Comparison of ENCODE assay signal across 13 mouse cellular contexts in genomic region chr5:137686127-137686790, GRCm38 (mm10). TPM values are rescaled to one million over a fixed set of nuclear protein-coding genes. Genes with fewer than 3 reads are reported as not detected.
DNase-seq lines count a peak whose midpoint lies in the region; ATAC-seq and TF ChIP-seq lines count a peak whose summit lies in the region.
"Had no signal": no experiment of that assay in that cellular context is flagged by ENCODE, and none has a peak within 500 bp of the region (broad histone marks: within the 10 kb centered on the region; RNA-seq: fewer than 3 reads in every experiment).

No protein-coding gene starts in this region.

- H3K4me3 ChIP-seq in forebrain, embryonic 12.5 days (replicated peaks): no peak overlapping the region
- H3K4me3 ChIP-seq in forebrain, embryonic 16.5 days (replicated peaks; ENCODE audit: low read length): no peak overlapping the region
- H3K4me3 ChIP-seq in bone marrow, adult 2 months (replicated peaks; ENCODE audit: control insufficient read depth, low read depth, low read length): peak overlapping the region; percentile 25
- H3K4me3 ChIP-seq in liver, embryonic 15.5 days (replicated peaks): peak overlapping the region; percentile 45
- no peak overlapping the region for H3K4me3 ChIP-seq in embryonic facial prominence, embryonic 10.5 days
- H3K4me3 ChIP-seq in kidney, embryonic 14.5 days (ENCODE audit: low read length): no peak overlapping the region
- H3K4me3 ChIP-seq: hindbrain, embryonic 15.5 days; lung, embryonic 15.5 days; neural tube, embryonic 13.5 days had no signal

- no peak overlapping the region for H3K4me2 ChIP-seq in forebrain, embryonic 12.5 days
- no peak overlapping the region for H3K4me2 ChIP-seq in forebrain, embryonic 16.5 days (ENCODE audit: low read length)
- peak overlapping the region; percentile 89 for H3K4me2 ChIP-seq in liver, embryonic 15.5 days
- H3K4me2 ChIP-seq in kidney, embryonic 14.5 days (replicated peaks; ENCODE audit: low read depth, low read length): no peak overlapping the region
- H3K4me2 ChIP-seq: hindbrain, embryonic 15.5 days; lung, embryonic 15.5 days; neural tube, embryonic 13.5 days had no signal

- no peak for TF ChIP-seq POLR2A in bone marrow, adult 2 months (IDR thresholded peaks at IDR 0.05; ENCODE audit: borderline replicate concordance, control insufficient read depth, low read depth, low read length)

- peak; percentile 82 to 86 for DNase-seq in spleen, postnatal 4 days (ENCODE audit: low spot score in 2 of 2)
- no peak for DNase-seq in embryonic facial prominence, embryonic 10.5 days (ENCODE audit: low spot score)
- DNase-seq: adrenal gland, adult 2 months had no signal

- H3K36me3 ChIP-seq in forebrain, embryonic 12.5 days (replicated peaks): peaks cover 4% of the 10 kb centered on the region; the same call in 1 of the 2 replicates
- H3K36me3 ChIP-seq in forebrain, embryonic 16.5 days (ENCODE audit: control insufficient read depth, insufficient read depth): no peaks in the 10 kb centered on the region
- H3K36me3 ChIP-seq in liver, embryonic 15.5 days (replicated peaks): peaks cover 13% of the 10 kb centered on the region
- peaks cover 11% of the 10 kb centered on the region for H3K36me3 ChIP-seq in embryonic facial prominence, embryonic 10.5 days (replicated peaks)
- no peaks in the 10 kb centered on the region for H3K36me3 ChIP-seq in kidney, embryonic 14.5 days (ENCODE audit: control insufficient read depth, insufficient read depth, low read length)
- H3K36me3 ChIP-seq: hindbrain, embryonic 15.5 days; lung, embryonic 15.5 days; neural tube, embryonic 13.5 days had no signal

- H3K27ac ChIP-seq in forebrain, embryonic 12.5 days: 0 out of 2 replicates have a peak overlapping the region, but pooled peaks have one; percentile 31
- no peak overlapping the region for H3K27ac ChIP-seq in forebrain, embryonic 16.5 days (ENCODE audit: low read length)
- H3K27ac ChIP-seq in bone marrow, adult 2 months (ENCODE audit: control insufficient read depth, insufficient read depth, low read depth, low read length, poor library complexity): peak overlapping the region; percentile 83
- peak overlapping the region; percentile 97 for H3K27ac ChIP-seq in liver, embryonic 15.5 days (replicated peaks)
- no peak overlapping the region; the same call in 1 of the 2 replicates for H3K27ac ChIP-seq in embryonic facial prominence, embryonic 10.5 days (replicated peaks)
- no peak overlapping the region for H3K27ac ChIP-seq in kidney, embryonic 14.5 days (ENCODE audit: low read depth, low read length)
- H3K27ac ChIP-seq: hindbrain, embryonic 15.5 days; lung, embryonic 15.5 days; neural tube, embryonic 13.5 days had no signal

- H3K9me3 ChIP-seq in forebrain, embryonic 12.5 days: no peaks in the 10 kb centered on the region
- no peaks in the 10 kb centered on the region for H3K9me3 ChIP-seq in forebrain, embryonic 16.5 days (ENCODE audit: control insufficient read depth, low read length)
- H3K9me3 ChIP-seq in liver, embryonic 15.5 days (replicated peaks): no peaks in the 10 kb centered on the region
- no peaks in the 10 kb centered on the region for H3K9me3 ChIP-seq in embryonic facial prominence, embryonic 10.5 days
- H3K9me3 ChIP-seq in kidney, embryonic 14.5 days (ENCODE audit: control insufficient read depth, low read length): no peaks in the 10 kb centered on the region
- H3K9me3 ChIP-seq: hindbrain, embryonic 15.5 days; lung, embryonic 15.5 days; neural tube, embryonic 13.5 days had no signal

- WGBS in forebrain, embryonic 12.5 days: 85% methylated on average over 6 of the region's 6 CpGs
- 81% methylated on average over 6 of the region's 6 CpGs for WGBS in forebrain, embryonic 16.5 days
- WGBS in bone marrow, adult 2 months: 30% methylated on average over 6 of the region's 6 CpGs
- 14% methylated on average over 6 of the region's 6 CpGs for WGBS in liver, embryonic 15.5 days (ENCODE audit: insufficient replicate concordance)
- 79% methylated on average over 6 of the region's 6 CpGs for WGBS in embryonic facial prominence, embryonic 10.5 days
- WGBS in kidney, embryonic 14.5 days: 81% methylated on average over 6 of the region's 6 CpGs

- H3K27me3 ChIP-seq in forebrain, embryonic 12.5 days: peaks cover 16% of the 10 kb centered on the region; the same call in 1 of the 2 replicates
- H3K27me3 ChIP-seq in forebrain, embryonic 16.5 days (replicated peaks; ENCODE audit: control insufficient read depth, insufficient read depth, low read length): no peaks in the 10 kb centered on the region
- no peaks in the 10 kb centered on the region for H3K27me3 ChIP-seq in liver, embryonic 15.5 days
- H3K27me3 ChIP-seq in embryonic facial prominence, embryonic 10.5 days (replicated peaks; ENCODE audit: low read depth, poor library complexity, severe bottlenecking): peaks cover 22% of the 10 kb centered on the region
- no peaks in the 10 kb centered on the region for H3K27me3 ChIP-seq in kidney, embryonic 14.5 days (ENCODE audit: control insufficient read depth, insufficient read depth, low read length)
- H3K27me3 ChIP-seq: CH12.LX; hindbrain, embryonic 15.5 days; lung, embryonic 15.5 days; neural tube, embryonic 13.5 days had no signal

- no peak for TF ChIP-seq CTCF in bone marrow, adult 2 months (IDR thresholded peaks at IDR 0.05; ENCODE audit: control insufficient read depth, insufficient read depth, low read length)

- H3K9ac ChIP-seq in forebrain, embryonic 12.5 days: no peak overlapping the region
- H3K9ac ChIP-seq in forebrain, embryonic 16.5 days (replicated peaks; ENCODE audit: low read depth, low read length): no peak overlapping the region
- peak overlapping the region; percentile 63 for H3K9ac ChIP-seq in liver, embryonic 15.5 days
- no peak overlapping the region for H3K9ac ChIP-seq in kidney, embryonic 14.5 days (ENCODE audit: low read depth, low read length)
- H3K9ac ChIP-seq: hindbrain, embryonic 15.5 days; lung, embryonic 15.5 days; neural tube, embryonic 13.5 days had no signal

- peaks cover 29% of the 10 kb centered on the region for H3K4me1 ChIP-seq in forebrain, embryonic 12.5 days
- peaks cover 22% of the 10 kb centered on the region for H3K4me1 ChIP-seq in forebrain, embryonic 16.5 days (replicated peaks; ENCODE audit: control insufficient read depth, insufficient read depth, low read length)
- H3K4me1 ChIP-seq in bone marrow, adult 2 months (ENCODE audit: control insufficient read depth, insufficient read depth, low read length): peaks cover 7% of the 10 kb centered on the region
- peaks cover 80% of the 10 kb centered on the region for H3K4me1 ChIP-seq in liver, embryonic 15.5 days (replicated peaks)
- H3K4me1 ChIP-seq in embryonic facial prominence, embryonic 10.5 days: peaks cover 19% of the 10 kb centered on the region
- H3K4me1 ChIP-seq in kidney, embryonic 14.5 days (ENCODE audit: control insufficient read depth, insufficient read depth, low read length): peaks cover 11% of the 10 kb centered on the region

- ATAC-seq in forebrain, embryonic 12.5 days (ENCODE audit: low FRiP score): no peak
- ATAC-seq in forebrain, embryonic 16.5 days: no peak
- peak; percentile 86 for ATAC-seq in liver, embryonic 15.5 days (ENCODE audit: insufficient read depth)
- ATAC-seq in kidney, embryonic 14.5 days (ENCODE audit: low FRiP score, low TSS enrichment): no peak
- ATAC-seq in activated CD4-positive, CD25-positive, alpha-beta regulatory T cell, adult 4 months: no peak

RNA-seq across cellular contexts. Expression of gene Agfg2, which starts 1.7 kb away (rescaled TPM):
- 28.2 and 31.1 TPM in 2 replicates for polyA plus RNA-seq in forebrain, embryonic 12.5 days (2016; fragmentation: Nextera tagmentation; extraction: Ambion mirVana)
- polyA plus RNA-seq in forebrain, embryonic 16.5 days (2015; fragmentation: Nextera tagmentation; extraction: Ambion mirVana): 19.4 and 21.2 TPM in 2 replicates
- polyA plus RNA-seq in bone marrow, adult 2 months (2011; ENCODE audit: insufficient read depth, insufficient read length, low replicate concordance, missing spikeins): 33.1 and 50.5 TPM in 2 replicates
- 35.3 and 35.6 TPM in 2 replicates for polyA plus RNA-seq in liver, embryonic 15.5 days (2015; fragmentation: Nextera tagmentation; extraction: Ambion mirVana)
- polyA plus RNA-seq in embryonic facial prominence, embryonic 10.5 days (2016; fragmentation: Nextera tagmentation; extraction: Ambion mirVana): 21.3 and 23.0 TPM in 2 replicates
- 14.4 and 14.8 TPM in 2 replicates for polyA plus RNA-seq in kidney, embryonic 14.5 days (2014; fragmentation: Nextera tagmentation; extraction: Ambion mirVana)
- 10 to 100 TPM; 15.8 to 20.1 TPM for polyA plus RNA-seq in activated CD4-positive, CD25-positive, alpha-beta regulatory T cell, adult 4 months (2017; shearing (Covaris generic))

RNA-seq across cellular contexts. Expression of gene Irs3, which starts 40.7 kb away (rescaled TPM):
- not detected in 2 replicates for polyA plus RNA-seq in forebrain, embryonic 12.5 days (2016; fragmentation: Nextera tagmentation; extraction: Ambion mirVana)
- 0.09 TPM in 1 of 2 replicates, not detected in the other for polyA plus RNA-seq in forebrain, embryonic 16.5 days (2015; fragmentation: Nextera tagmentation; extraction: Ambion mirVana)
- polyA plus RNA-seq in bone marrow, adult 2 months (2011; ENCODE audit: insufficient read depth, insufficient read length, low replicate concordance, missing spikeins): 0.77 TPM in 1 of 2 replicates, not detected in the other
- polyA plus RNA-seq in liver, embryonic 15.5 days (2015; fragmentation: Nextera tagmentation; extraction: Ambion mirVana): 0.07 TPM in 1 of 2 replicates, not detected in the other
- 0.16 and 0.34 TPM in 2 replicates for polyA plus RNA-seq in embryonic facial prominence, embryonic 10.5 days (2016; fragmentation: Nextera tagmentation; extraction: Ambion mirVana)
- 0.43 and 0.84 TPM in 2 replicates for polyA plus RNA-seq in kidney, embryonic 14.5 days (2014; fragmentation: Nextera tagmentation; extraction: Ambion mirVana)
- polyA plus RNA-seq in activated CD4-positive, CD25-positive, alpha-beta regulatory T cell, adult 4 months (2017; shearing (Covaris generic)): not detected

RNA-seq across cellular contexts. Expression of gene Sap25, which starts 45.1 kb away (rescaled TPM):
- polyA plus RNA-seq in forebrain, embryonic 12.5 days (2016; fragmentation: Nextera tagmentation; extraction: Ambion mirVana): 9.0 and 10.5 TPM in 2 replicates
- polyA plus RNA-seq in forebrain, embryonic 16.5 days (2015; fragmentation: Nextera tagmentation; extraction: Ambion mirVana): 5.2 and 10.4 TPM in 2 replicates
- 65.6 and 161 TPM in 2 replicates for polyA plus RNA-seq in bone marrow, adult 2 months (2011; ENCODE audit: insufficient read depth, insufficient read length, low replicate concordance, missing spikeins)
- 3.6 and 4.6 TPM in 2 replicates for polyA plus RNA-seq in liver, embryonic 15.5 days (2015; fragmentation: Nextera tagmentation; extraction: Ambion mirVana)
- 9.0 and 9.2 TPM in 2 replicates for polyA plus RNA-seq in embryonic facial prominence, embryonic 10.5 days (2016; fragmentation: Nextera tagmentation; extraction: Ambion mirVana)
- 9.3 and 10.1 TPM in 2 replicates for polyA plus RNA-seq in kidney, embryonic 14.5 days (2014; fragmentation: Nextera tagmentation; extraction: Ambion mirVana)
- polyA plus RNA-seq in activated CD4-positive, CD25-positive, alpha-beta regulatory T cell, adult 4 months (2017; shearing (Covaris generic)): 10 to 100 TPM; 30.0 to 32.3 TPM

RNA-seq across cellular contexts. Expression of gene Nyap1, which starts 55.1 kb away (rescaled TPM):
- 19.5 and 22.6 TPM in 2 replicates for polyA plus RNA-seq in forebrain, embryonic 12.5 days (2016; fragmentation: Nextera tagmentation; extraction: Ambion mirVana)
- 52.3 and 59.8 TPM in 2 replicates for polyA plus RNA-seq in forebrain, embryonic 16.5 days (2015; fragmentation: Nextera tagmentation; extraction: Ambion mirVana)
- 1.2 and 1.9 TPM in 2 replicates for polyA plus RNA-seq in bone marrow, adult 2 months (2011; ENCODE audit: insufficient read depth, insufficient read length, low replicate concordance, missing spikeins)
- polyA plus RNA-seq in liver, embryonic 15.5 days (2015; fragmentation: Nextera tagmentation; extraction: Ambion mirVana): 0.21 and 0.39 TPM in 2 replicates
- polyA plus RNA-seq in embryonic facial prominence, embryonic 10.5 days (2016; fragmentation: Nextera tagmentation; extraction: Ambion mirVana): 3.0 and 3.6 TPM in 2 replicates
- polyA plus RNA-seq in kidney, embryonic 14.5 days (2014; fragmentation: Nextera tagmentation; extraction: Ambion mirVana): 0.56 and 1.1 TPM in 2 replicates
- under 1 TPM in 1 of 2 experiments, not detected in 1; 0.19 TPM for polyA plus RNA-seq in activated CD4-positive, CD25-positive, alpha-beta regulatory T cell, adult 4 months (2017; shearing (Covaris generic))

RNA-seq across cellular contexts. Expression of gene Gm20605, which starts 57.3 kb away (rescaled TPM):
- polyA plus RNA-seq in forebrain, embryonic 12.5 days (2016; fragmentation: Nextera tagmentation; extraction: Ambion mirVana): 9.6 and 10.1 TPM in 2 replicates
- 5.1 and 8.7 TPM in 2 replicates for polyA plus RNA-seq in forebrain, embryonic 16.5 days (2015; fragmentation: Nextera tagmentation; extraction: Ambion mirVana)
- polyA plus RNA-seq in bone marrow, adult 2 months (2011; ENCODE audit: insufficient read depth, insufficient read length, low replicate concordance, missing spikeins): 24.9 and 41.6 TPM in 2 replicates
- polyA plus RNA-seq in liver, embryonic 15.5 days (2015; fragmentation: Nextera tagmentation; extraction: Ambion mirVana): 6.0 and 7.8 TPM in 2 replicates
- 14.2 and 14.6 TPM in 2 replicates for polyA plus RNA-seq in embryonic facial prominence, embryonic 10.5 days (2016; fragmentation: Nextera tagmentation; extraction: Ambion mirVana)
- 5.7 and 12.5 TPM in 2 replicates for polyA plus RNA-seq in kidney, embryonic 14.5 days (2014; fragmentation: Nextera tagmentation; extraction: Ambion mirVana)
- 10 to 100 TPM in 1 of 2 experiments, 1 to 10 TPM in 1; 8.1 to 10.2 TPM for polyA plus RNA-seq in activated CD4-positive, CD25-positive, alpha-beta regulatory T cell, adult 4 months (2017; shearing (Covaris generic))

Comparison
In these comparisons a context has a peak if more than half of its experiments do, and no peak if none do; other contexts are left out.
1. H3K27ac ChIP-seq: peak in forebrain, embryonic 12.5 days (single experiment), bone marrow, adult 2 months (single experiment) and liver, embryonic 15.5 days (single experiment); none in forebrain, embryonic 16.5 days (single experiment), embryonic facial prominence, embryonic 10.5 days (single experiment) and kidney, embryonic 14.5 days (single experiment).
2. H3K4me3 ChIP-seq: peak in bone marrow, adult 2 months (single experiment) and liver, embryonic 15.5 days (single experiment); none in forebrain, embryonic 12.5 days (single experiment), forebrain, embryonic 16.5 days (single experiment), embryonic facial prominence, embryonic 10.5 days (single experiment) and kidney, embryonic 14.5 days (single experiment).